Mouse (Mus musculus): ENCODE results near the gene Pnmal1.

DNA sequence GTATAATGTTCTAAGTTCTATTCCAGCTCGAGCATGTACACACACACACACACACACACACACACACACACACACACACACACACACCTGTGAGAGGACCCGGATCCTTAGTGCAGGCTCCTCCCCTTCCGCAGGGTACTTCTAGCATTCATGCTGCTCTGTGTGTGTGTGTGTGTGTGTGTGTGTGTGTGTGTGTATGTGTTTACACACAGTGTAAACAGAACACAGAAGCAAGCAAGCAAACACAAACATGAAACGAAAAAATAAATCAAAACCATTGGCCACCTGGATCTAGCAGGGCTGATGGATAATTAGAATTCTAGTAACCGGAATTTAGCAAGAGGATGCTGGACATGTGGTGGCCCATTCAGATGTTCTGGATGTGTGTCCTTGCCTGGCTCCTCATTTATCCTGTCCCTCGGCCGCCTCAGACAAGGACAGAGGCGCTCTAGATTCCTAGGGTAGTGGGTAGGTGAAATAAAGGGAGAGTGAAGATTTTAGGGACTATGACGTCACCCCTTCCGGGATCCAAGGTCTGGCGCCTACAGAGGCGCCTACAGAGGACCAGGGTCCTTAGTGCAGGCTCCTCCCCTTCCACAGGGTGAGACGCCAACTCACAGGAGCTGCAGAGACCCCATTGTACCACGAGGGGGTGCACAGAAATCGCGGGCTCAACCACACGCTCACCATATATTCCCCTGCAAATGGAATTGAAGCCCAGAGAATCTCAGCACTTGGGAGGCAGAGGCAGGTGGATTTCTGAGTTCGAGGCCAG is 8.4 kb upstream of the Pnmal1 start:
- TF ChIP-seq CTCF (IDR thresholded peaks at IDR 0.05; ENCODE audit: borderline replicate concordance, insufficient read depth, low read length) (peak; percentile 83), POLR2A (IDR thresholded peaks at IDR 0.05; ENCODE audit: low read depth, low read length) (no peak)

Measured in embryonic fibroblast, embryonic 13.5 days (primary cell).